Comparison of ENCODE assay signal across 8 mouse cellular contexts in the genomic region with DNA sequence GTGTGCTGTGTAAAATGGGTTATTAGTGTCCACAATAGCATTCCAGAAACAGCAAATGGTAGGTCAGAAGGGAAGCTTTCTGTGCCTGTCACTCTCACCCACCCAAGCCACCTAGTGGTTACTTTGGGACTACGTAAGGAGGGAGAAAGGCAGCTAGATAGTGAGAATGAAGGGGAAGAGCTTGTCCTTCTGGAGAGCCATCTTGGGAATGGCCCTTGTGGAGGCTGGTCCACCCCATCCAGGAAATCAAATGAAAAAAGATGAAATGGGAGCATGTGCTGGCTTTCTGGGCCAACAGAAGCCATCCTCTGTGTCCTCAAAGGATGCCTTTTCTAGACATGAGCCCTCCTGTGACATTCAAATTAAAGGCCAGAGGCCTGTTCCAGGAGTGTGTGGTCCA. TPM values are rescaled to one million over a fixed set of nuclear protein-coding genes. Genes with fewer than 3 reads are reported as not detected.
DNase-seq lines count a peak whose midpoint lies in the region; ATAC-seq and TF ChIP-seq lines count a peak whose summit lies in the region.

No protein-coding gene starts in this region.

- H3K4me3 ChIP-seq in kidney, embryonic 15.5 days (replicated peaks), result peak overlapping the region; percentile 63
- H3K4me3 ChIP-seq in heart, embryonic 16.5 days (ENCODE audit: low read length), result peak overlapping the region; percentile 88
- H3K4me3 ChIP-seq in liver, embryonic 14.5 days (ENCODE audit: insufficient read depth in 1 of 2, low read depth in 2 of 2, low read length in 2 of 2), result peak overlapping the region; percentile 58 to 82; a peak in 3 of 4 replicates
- H3K4me3 ChIP-seq in neural tube, embryonic 15.5 days (replicated peaks), result peak overlapping the region; percentile 67

- H3K36me3 ChIP-seq in kidney, embryonic 15.5 days, result peaks cover 22% of the 10 kb centered on the region
- H3K36me3 ChIP-seq in heart, embryonic 16.5 days (ENCODE audit: control insufficient read depth, insufficient read depth), result peaks cover 10% of the 10 kb centered on the region
- peaks cover 5% of the 10 kb centered on the region for H3K36me3 ChIP-seq in liver, embryonic 14.5 days (replicated peaks; ENCODE audit: control insufficient read depth, insufficient read depth, low read depth)
- H3K36me3 ChIP-seq in neural tube, embryonic 15.5 days, result peaks cover 5% of the 10 kb centered on the region

- H3K9me3 ChIP-seq in kidney, embryonic 15.5 days (replicated peaks), result no peaks in the 10 kb centered on the region; the same call in none of the 2 replicates
- peaks cover 3% of the 10 kb centered on the region; the same call in 1 of the 2 replicates for H3K9me3 ChIP-seq in heart, embryonic 16.5 days (replicated peaks; ENCODE audit: control insufficient read depth, low read length)
- H3K9me3 ChIP-seq in liver, embryonic 14.5 days (ENCODE audit: control insufficient read depth, low read length), result no peaks in the 10 kb centered on the region
- no peaks in the 10 kb centered on the region for H3K9me3 ChIP-seq in neural tube, embryonic 15.5 days (replicated peaks)

- H3K9ac ChIP-seq in kidney, embryonic 15.5 days, result 0 out of 2 replicates have a peak overlapping the region, but pooled peaks have one; percentile 65
- peak overlapping the region; percentile 89 for H3K9ac ChIP-seq in heart, embryonic 16.5 days (ENCODE audit: low read length)
- H3K9ac ChIP-seq in liver, embryonic 14.5 days (replicated peaks), result peak overlapping the region; percentile 78; the same call in 1 of the 2 replicates
- 0 out of 2 replicates have a peak overlapping the region, but pooled peaks have one; percentile 4 for H3K9ac ChIP-seq in neural tube, embryonic 15.5 days (replicated peaks)

- H3K4me2 ChIP-seq in kidney, embryonic 15.5 days, result peak overlapping the region; percentile 84
- peak overlapping the region; percentile 88 for H3K4me2 ChIP-seq in heart, embryonic 16.5 days (ENCODE audit: low read depth, low read length)
- H3K4me2 ChIP-seq in liver, embryonic 14.5 days (ENCODE audit: low read depth), result peak overlapping the region; percentile 93
- peak overlapping the region; percentile 89 for H3K4me2 ChIP-seq in neural tube, embryonic 15.5 days

- peaks cover 20% of the 10 kb centered on the region for H3K4me1 ChIP-seq in kidney, embryonic 15.5 days
- peaks cover 16% of the 10 kb centered on the region for H3K4me1 ChIP-seq in heart, embryonic 16.5 days (ENCODE audit: control insufficient read depth, insufficient read depth, low read length)
- H3K4me1 ChIP-seq in liver, embryonic 14.5 days (replicated peaks; ENCODE audit: control insufficient read depth in 2 of 2, insufficient read depth in 2 of 2, low read length in 1 of 2), result peaks cover 7 to 13% of the 10 kb centered on the region in 2 experiments
- H3K4me1 ChIP-seq in neural tube, embryonic 15.5 days, result peaks cover 22% of the 10 kb centered on the region

- H3K27ac ChIP-seq in kidney, embryonic 15.5 days, result peak overlapping the region; percentile 99
- peak overlapping the region; percentile 98 for H3K27ac ChIP-seq in heart, embryonic 16.5 days (ENCODE audit: low read length)
- H3K27ac ChIP-seq in liver, embryonic 14.5 days, result peak overlapping the region; percentile 89
- peak overlapping the region; percentile 97 for H3K27ac ChIP-seq in neural tube, embryonic 15.5 days (replicated peaks)

- ATAC-seq in kidney, embryonic 15.5 days (replicated peaks; ENCODE audit: low FRiP score), result peak; percentile 20; the same call in 1 of the 2 replicates
- ATAC-seq in heart, embryonic 16.5 days (replicated peaks; ENCODE audit: extremely low read depth, insufficient read depth, low FRiP score), result no peak
- peak; percentile 16; the same call in 1 of the 2 replicates for ATAC-seq in liver, embryonic 14.5 days (ENCODE audit: insufficient read depth)
- ATAC-seq in neural tube, embryonic 15.5 days (ENCODE audit: low FRiP score), result peak; percentile 3

- 42% methylated on average over 1 of the region's 1 CpGs for WGBS in kidney, embryonic 15.5 days
- 21% methylated on average over 1 of the region's 1 CpGs for WGBS in heart, embryonic 16.5 days
- 8% methylated on average over 1 of the region's 1 CpGs for WGBS in liver, embryonic 14.5 days (ENCODE audit: insufficient replicate concordance)
- WGBS in neural tube, embryonic 15.5 days, result 35% methylated on average over 1 of the region's 1 CpGs

- TF ChIP-seq CTCF in liver, embryonic 14.5 days (IDR thresholded peaks at IDR 0.05; ENCODE audit: low read depth), result peak; percentile 83

- TF ChIP-seq EP300 in liver, embryonic 14.5 days (IDR thresholded peaks at IDR 0.05; ENCODE audit: low read depth), result no peak

- DNase-seq in kidney, adult 8-10 months, result no peak
- DNase-seq in embryo, embryonic 10 days (ENCODE audit: low spot score), result peak; percentile 71
- DNase-seq in liver, embryonic 14.5 days (ENCODE audit: low read depth in 3 of 3, low spot score in 3 of 3), result peak in 2 of 3 experiments; percentile 58 to 64
- DNase-seq in ovary, postnatal 10 days (ENCODE audit: low spot score), result no peak
- DNase-seq in adrenal gland, postnatal 14 days, result no peak

- H3K27me3 ChIP-seq in kidney, embryonic 15.5 days, result no peaks in the 10 kb centered on the region
- H3K27me3 ChIP-seq in heart, embryonic 16.5 days (ENCODE audit: control insufficient read depth, insufficient read depth, low read length), result no peaks in the 10 kb centered on the region
- no peaks in the 10 kb centered on the region for H3K27me3 ChIP-seq in liver, embryonic 14.5 days (ENCODE audit: control insufficient read depth, insufficient read depth, low read length)
- no peaks in the 10 kb centered on the region for H3K27me3 ChIP-seq in neural tube, embryonic 15.5 days (replicated peaks)

RNA-seq across cellular contexts. Expression of a gene that starts 0.5 kb away (rescaled TPM):
- 332 TPM in 2 replicates for polyA plus RNA-seq in kidney, embryonic 15.5 days (2015; fragmentation: Nextera tagmentation; extraction: Ambion mirVana)
- 157 and 170 TPM in 2 replicates for polyA plus RNA-seq in heart, embryonic 16.5 days (2015; fragmentation: Nextera tagmentation; extraction: Ambion mirVana)
- 74.1 and 109 TPM in 2 replicates for polyA plus RNA-seq in liver, embryonic 14.5 days (2012; rRNA removed)
- 82.5 and 87.7 TPM in 2 replicates for polyA plus RNA-seq in liver, embryonic 14.5 days (2014; fragmentation: Nextera tagmentation; extraction: Ambion mirVana)
- 275 and 286 TPM in 2 replicates for polyA plus RNA-seq in neural tube, embryonic 15.5 days (2015; fragmentation: Nextera tagmentation; extraction: Ambion mirVana)
- 93.0 and 111 TPM in 2 replicates for total RNA-seq in adrenal gland, postnatal 14 days (2021)

RNA-seq across cellular contexts. Expression of a gene that starts 0.6 kb away (rescaled TPM):
- polyA plus RNA-seq in kidney, embryonic 15.5 days (2015; fragmentation: Nextera tagmentation; extraction: Ambion mirVana), result 3.6 and 6.3 TPM in 2 replicates
- polyA plus RNA-seq in heart, embryonic 16.5 days (2015; fragmentation: Nextera tagmentation; extraction: Ambion mirVana), result 4.6 TPM in 1 of 2 replicates, not detected in the other
- polyA plus RNA-seq in liver, embryonic 14.5 days (2012; rRNA removed), result 0.09 TPM in 1 of 2 replicates, not detected in the other
- polyA plus RNA-seq in liver, embryonic 14.5 days (2014; fragmentation: Nextera tagmentation; extraction: Ambion mirVana), result not detected in 2 replicates
- polyA plus RNA-seq in neural tube, embryonic 15.5 days (2015; fragmentation: Nextera tagmentation; extraction: Ambion mirVana), result 1.4 and 2.4 TPM in 2 replicates
- total RNA-seq in adrenal gland, postnatal 14 days (2021), result 23.6 and 31.5 TPM in 2 replicates

RNA-seq across cellular contexts. Expression of a gene that starts 16.7 kb away (rescaled TPM):
- 71.9 and 72.0 TPM in 2 replicates for polyA plus RNA-seq in kidney, embryonic 15.5 days (2015; fragmentation: Nextera tagmentation; extraction: Ambion mirVana)
- 85.4 and 91.0 TPM in 2 replicates for polyA plus RNA-seq in heart, embryonic 16.5 days (2015; fragmentation: Nextera tagmentation; extraction: Ambion mirVana)
- 19.3 TPM in 2 replicates for polyA plus RNA-seq in liver, embryonic 14.5 days (2012; rRNA removed)
- 25.3 and 27.1 TPM in 2 replicates for polyA plus RNA-seq in liver, embryonic 14.5 days (2014; fragmentation: Nextera tagmentation; extraction: Ambion mirVana)
- polyA plus RNA-seq in neural tube, embryonic 15.5 days (2015; fragmentation: Nextera tagmentation; extraction: Ambion mirVana), result 77.1 and 79.6 TPM in 2 replicates
- total RNA-seq in adrenal gland, postnatal 14 days (2021), result 49.8 and 50.2 TPM in 2 replicates

RNA-seq across cellular contexts. Expression of a gene that starts 23.8 kb away (rescaled TPM):
- 149 and 152 TPM in 2 replicates for polyA plus RNA-seq in kidney, embryonic 15.5 days (2015; fragmentation: Nextera tagmentation; extraction: Ambion mirVana)
- polyA plus RNA-seq in heart, embryonic 16.5 days (2015; fragmentation: Nextera tagmentation; extraction: Ambion mirVana), result 127 and 132 TPM in 2 replicates
- 36.6 and 40.5 TPM in 2 replicates for polyA plus RNA-seq in liver, embryonic 14.5 days (2012; rRNA removed)
- 64.8 and 69.1 TPM in 2 replicates for polyA plus RNA-seq in liver, embryonic 14.5 days (2014; fragmentation: Nextera tagmentation; extraction: Ambion mirVana)
- 73.9 and 91.7 TPM in 2 replicates for polyA plus RNA-seq in neural tube, embryonic 15.5 days (2015; fragmentation: Nextera tagmentation; extraction: Ambion mirVana)
- 168 and 172 TPM in 2 replicates for total RNA-seq in adrenal gland, postnatal 14 days (2021)

Comparison
In these comparisons a context has a peak if more than half of its experiments do, and no peak if none do; other contexts are left out.
1. H3K9ac ChIP-seq: peak in every context shown above with its lines; median percentile 89 in heart, embryonic 16.5 days; 78 in liver, embryonic 14.5 days; 65 in kidney, embryonic 15.5 days; 4 in neural tube, embryonic 15.5 days.
2. DNase-seq: peak in embryo, embryonic 10 days (single experiment) and liver, embryonic 14.5 days (2 of 3); none in kidney, adult 8-10 months (0 of 2), ovary, postnatal 10 days (single experiment) and adrenal gland, postnatal 14 days (single experiment).
3. Peak in every context shown above with its lines, with median percentiles within 50 percentile points of each other: H3K27ac ChIP-seq, H3K4me2 ChIP-seq and H3K4me3 ChIP-seq.